Mouse (Mus musculus) MEL (cell line): Measurements from ENCODE around the gene Gm13283. TPM values are rescaled to one million over a fixed set of nuclear protein-coding genes. Genes with fewer than 3 reads are reported as not detected.
"Not testable (repeated sequence)": the region's sequence is repeated elsewhere in the genome, so short reads cannot be mapped to it uniquely, and the experiment has no call there.

Experiments
- DNase-seq: peaks from one replicate; pipeline ENCODE4 v3.0.0; 2011; ENCODE audit warnings: low read depth, low spot score
- H3K27ac ChIP-seq: 2 replicates; pipeline ENCODE4 v1.5.1; 2012; ENCODE audit warnings: low read depth, mild to moderate bottlenecking, control low read depth, low read length, moderate library complexity; ENCODE audit not compliant: control insufficient read depth
- H3K27me3 ChIP-seq, 2 experiments: fragments of 150-350 bp in 1 of 2; sonication (generic) in 1 of 2; 2 replicates each; pipeline ENCODE4 v1.6.1; 2012; ENCODE audit warnings: low read length in 2 of 2, mild to moderate bottlenecking in 2 of 2, improper control_type of control experiment in 1 of 2, moderate library complexity in 1 of 2; ENCODE audit not compliant: insufficient read depth in 2 of 2, control insufficient read depth in 1 of 2
- H3K36me3 ChIP-seq, 2 experiments: 2 replicates each; pipeline ENCODE4 v1.6.1; 2012 to 2014; ENCODE audit warnings: low read length in 2 of 2, improper control_type of control experiment in 1 of 2, inconsistent platforms in 1 of 2, mild to moderate bottlenecking in 1 of 2; ENCODE audit not compliant: insufficient read depth in 2 of 2, control insufficient read depth in 1 of 2
- H3K4me1 ChIP-seq, 2 experiments: fragments of 150-350 bp in 1 of 2; sonication (generic) in 1 of 2; 2 replicates each; pipeline ENCODE4 v1.6.1; 2012; ENCODE audit warnings: low read length in 2 of 2, improper control_type of control experiment in 1 of 2, mild to moderate bottlenecking in 1 of 2; ENCODE audit not compliant: insufficient read depth in 2 of 2, control insufficient read depth in 1 of 2
- H3K4me3 ChIP-seq, 2 experiments: fragments of 150-350 bp in 1 of 2; sonication (generic) in 1 of 2; 2 replicates each; pipeline ENCODE4 v1.5.1; 2012; ENCODE audit warnings: low read depth in 2 of 2, low read length in 2 of 2, mild to moderate bottlenecking in 2 of 2, moderate library complexity in 2 of 2, control low read depth in 1 of 2, improper control_type of control experiment in 1 of 2; ENCODE audit not compliant: control insufficient read depth in 1 of 2, insufficient read depth in 1 of 2
- H3K79me2 ChIP-seq: 2 replicates; pipeline ENCODE4 v1.6.1; 2012; ENCODE audit warnings: mild to moderate bottlenecking, low read length, moderate library complexity; ENCODE audit not compliant: control insufficient read depth, poor library complexity, insufficient read depth
- H3K9ac ChIP-seq: 2 replicates; pipeline ENCODE4 v1.6.1; 2012; ENCODE audit warnings: low read depth, mild to moderate bottlenecking, control low read depth, low read length, moderate library complexity; ENCODE audit not compliant: control insufficient read depth, poor library complexity, severe bottlenecking
- H3K9me3 ChIP-seq: fragments of 150-350 bp; sonication (generic); replicated peaks from 2 replicates; pipeline ENCODE4 v1.6.1; 2012; ENCODE audit warnings: mild to moderate bottlenecking, low read length, improper control_type of control experiment, moderate library complexity; ENCODE audit not compliant: insufficient read depth
- polyA plus RNA-seq, 2 experiments: library from polyadenylated mRNA; stranded (reverse) in 1 of 2; unstranded in 1 of 2; fragments of >175 nt in 1 of 2; fragments of >200 nt in 1 of 2; gene quantifications; 2 replicates each; pipeline versions ENCODE4 v1.2.1 to v1.2.4; 2012; ENCODE audit warnings: low replicate concordance in 2 of 2, low read depth in 1 of 2; ENCODE audit not compliant: insufficient read length in 2 of 2, insufficient read depth in 1 of 2, missing spikeins in 1 of 2
- total RNA-seq: library from RNA; depleted of rRNA; stranded (reverse); fragments of 300-350 nt; gene quantifications from 2 replicates; pipeline ENCODE4 v1.2.3, GENCODE M21; 2012; rRNA removed

Gene Gm13283
- total and polyA plus RNA-seq, 3 experiments: not detected

- H3K9ac ChIP-seq, H3K79me2 ChIP-seq, DNase-seq, H3K4me1 ChIP-seq, H3K27me3 ChIP-seq, H3K36me3 ChIP-seq, H3K9me3 ChIP-seq, H3K27ac ChIP-seq, H3K4me3 ChIP-seq: not testable (repeated sequence)
Observed at GRCm38 (mm10) chr4:88799365-88799764, 39.4 kb downstream of the Gm13283 start, which contains the start of gene Gm13285. Gene Gm13285, plus strand, starts transcription at chr4:88799665.

DNA sequence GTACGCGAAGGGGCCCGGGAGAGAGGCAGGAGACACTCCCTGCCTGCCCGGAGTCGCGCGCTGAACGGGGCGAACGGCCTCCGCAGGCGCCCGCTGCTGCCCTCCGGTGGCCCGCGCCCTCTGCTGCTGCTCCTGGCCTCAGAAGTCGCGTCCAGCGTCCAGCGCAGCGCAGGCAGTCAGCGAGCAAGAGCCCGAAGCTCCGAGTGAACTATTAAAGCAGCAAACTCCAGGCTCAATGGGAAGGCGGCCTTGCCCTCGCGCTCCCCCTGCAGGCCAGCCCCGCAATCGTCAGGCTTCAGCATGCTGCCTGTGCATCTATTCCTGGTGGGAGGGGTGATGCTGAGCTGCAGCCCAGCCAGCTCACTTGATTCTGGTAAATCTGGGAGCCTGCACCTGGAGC is 43.0 kb downstream of the Gm13283 start, which contains the start of gene Gm13287:
TSS of gene Gm13287 (plus strand) at position 301 of the 400 bp plus-strand sequence.
- H3K4me3 ChIP-seq, H3K4me1 ChIP-seq, H3K9ac ChIP-seq, H3K27me3 ChIP-seq, H3K36me3 ChIP-seq, H3K9me3 ChIP-seq, H3K27ac ChIP-seq, H3K79me2 ChIP-seq, DNase-seq: not testable (repeated sequence)

GRCm38 (mm10) chr4:88805231-88805630 is 45.3 kb downstream of the Gm13283 start, which contains the start of gene Gm13288:
Gene Gm13288, plus strand, starts transcription at chr4:88805531.
- not testable (repeated sequence) for DNase-seq, H3K4me3 ChIP-seq

DNA sequence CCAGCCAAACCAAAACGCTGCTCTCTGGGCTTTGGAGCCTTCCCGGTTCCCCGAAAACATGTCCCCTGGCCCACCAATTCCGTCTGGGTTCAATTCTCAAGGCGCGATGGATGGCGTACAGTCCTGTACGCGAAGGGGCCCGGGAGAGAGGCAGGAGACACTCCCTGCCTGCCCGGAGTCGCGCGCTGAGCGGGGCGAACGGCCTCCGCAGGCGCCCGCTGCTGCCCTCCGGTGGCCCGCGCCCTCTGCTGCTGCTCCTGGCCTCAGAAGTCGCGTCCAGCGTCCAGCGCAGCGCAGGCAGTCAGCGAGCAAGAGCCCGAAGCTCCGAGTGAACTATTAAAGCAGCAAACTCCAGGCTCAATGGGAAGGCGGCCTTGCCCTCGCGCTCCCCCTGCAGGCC is 45.8 kb downstream of the Gm13283 start:
- H3K27ac ChIP-seq, H3K27me3 ChIP-seq, DNase-seq, H3K79me2 ChIP-seq, H3K9ac ChIP-seq, H3K4me1 ChIP-seq, H3K36me3 ChIP-seq, H3K9me3 ChIP-seq, H3K4me3 ChIP-seq: not testable (repeated sequence)

More at GRCm38 (mm10) chr4:88805231-88805630, 45.3 kb downstream of the Gm13283 start, which contains the start of gene Gm13288:
- H3K27me3 ChIP-seq, H3K27ac ChIP-seq, H3K4me1 ChIP-seq, H3K79me2 ChIP-seq, H3K9ac ChIP-seq, H3K36me3 ChIP-seq, H3K9me3 ChIP-seq: not testable (repeated sequence)

Other genes starting within 250 kb of the Gm13283 start
Only the 30 nearest of the 32 such genes appear.
- not detected in 2 replicates for gene Ifna14, start 188.3 kb upstream of the Gm13283 start, total RNA-seq
- gene Ifna14, start 188.3 kb upstream of the Gm13283 start, polyA plus RNA-seq: not detected
- not detected in 2 replicates for gene Ifna9, start 167.7 kb upstream of the Gm13283 start, total RNA-seq
- gene Ifna9, start 167.7 kb upstream of the Gm13283 start, polyA plus RNA-seq: not detected
- not detected in 2 replicates for gene Ifna12, start 156.7 kb upstream of the Gm13283 start, total RNA-seq
- gene Ifna12, start 156.7 kb upstream of the Gm13283 start, polyA plus RNA-seq: not detected
- gene C87499, start 125.7 kb upstream of the Gm13283 start, total RNA-seq: not detected in 2 replicates
- not detected for gene C87499, start 125.7 kb upstream of the Gm13283 start, polyA plus RNA-seq
- gene Ifna13, start 115.7 kb upstream of the Gm13283 start, total RNA-seq: not detected in 2 replicates
- not detected for gene Ifna13, start 115.7 kb upstream of the Gm13283 start, polyA plus RNA-seq
- not detected in 2 replicates for gene Ifna16, start 83.2 kb upstream of the Gm13283 start, total RNA-seq
- gene Ifna16, start 83.2 kb upstream of the Gm13283 start, polyA plus RNA-seq: not detected
- gene Ifna2, start 76.2 kb upstream of the Gm13283 start, total RNA-seq: not detected in 2 replicates
- gene Ifna2, start 76.2 kb upstream of the Gm13283 start, polyA plus RNA-seq: not detected
- gene Ifnab, start 68.8 kb upstream of the Gm13283 start, total RNA-seq: not detected in 2 replicates
- not detected for gene Ifnab, start 68.8 kb upstream of the Gm13283 start, polyA plus RNA-seq
- 7.8 and 9.8 TPM in 2 replicates for gene Gm26566, start 38.3 kb upstream of the Gm13283 start, total RNA-seq
- under 1 TPM in 1 of 2 experiments, not detected in 1; 0.40 TPM for gene Gm26566, start 38.3 kb upstream of the Gm13283 start, polyA plus RNA-seq
- 33.9 and 35.1 TPM in 2 replicates for gene Klhl9, start 37.7 kb upstream of the Gm13283 start, total RNA-seq
- 10 to 100 TPM; 16.6 to 69.5 TPM for gene Klhl9, start 37.7 kb upstream of the Gm13283 start, polyA plus RNA-seq
- gene Gm13271, start 5.3 kb upstream of the Gm13283 start, total RNA-seq: not detected in 2 replicates
- not detected for gene Gm13271, start 5.3 kb upstream of the Gm13283 start, polyA plus RNA-seq
- not detected in 2 replicates for gene Gm13290, start 13.7 kb downstream of the Gm13283 start, total RNA-seq
- under 1 TPM in 1 of 2 experiments, not detected in 1; 0.29 TPM for gene Gm13290, start 13.7 kb downstream of the Gm13283 start, polyA plus RNA-seq
- gene Gm13289, start 16.8 kb downstream of the Gm13283 start, total RNA-seq: not detected in 2 replicates
- not detected for gene Gm13289, start 16.8 kb downstream of the Gm13283 start, polyA plus RNA-seq
- gene Gm13272, start 19.7 kb downstream of the Gm13283 start, total RNA-seq: not detected in 2 replicates
- gene Gm13272, start 19.7 kb downstream of the Gm13283 start, polyA plus RNA-seq: not detected
- gene Ifnz, start 22.0 kb downstream of the Gm13283 start, total RNA-seq: not detected in 2 replicates
- gene Ifnz, start 22.0 kb downstream of the Gm13283 start, polyA plus RNA-seq: under 1 TPM in 1 of 2 experiments, not detected in 1; 0.11 TPM
- not detected in 2 replicates for gene Gm13276, start 25.6 kb downstream of the Gm13283 start, total RNA-seq
- not detected for gene Gm13276, start 25.6 kb downstream of the Gm13283 start, polyA plus RNA-seq
- gene Gm13277, start 28.5 kb downstream of the Gm13283 start, total RNA-seq: not detected in 2 replicates
- gene Gm13277, start 28.5 kb downstream of the Gm13283 start, polyA plus RNA-seq: not detected
- gene Gm13278, start 31.4 kb downstream of the Gm13283 start, total RNA-seq: not detected in 2 replicates
- gene Gm13278, start 31.4 kb downstream of the Gm13283 start, polyA plus RNA-seq: not detected
- gene Gm13275, start 34.4 kb downstream of the Gm13283 start, total RNA-seq: not detected in 2 replicates
- gene Gm13275, start 34.4 kb downstream of the Gm13283 start, polyA plus RNA-seq: under 1 TPM in 1 of 2 experiments, not detected in 1; 0.52 TPM
- not detected in 2 replicates for gene Gm13279, start 37.3 kb downstream of the Gm13283 start, total RNA-seq
- gene Gm13279, start 37.3 kb downstream of the Gm13283 start, polyA plus RNA-seq: not detected
- gene Gm13285, start 39.5 kb downstream of the Gm13283 start, total RNA-seq: 0.10 TPM in 1 of 2 replicates, not detected in the other
- gene Gm13285, start 39.5 kb downstream of the Gm13283 start, polyA plus RNA-seq: under 1 TPM in 1 of 2 experiments, not detected in 1; 0.14 TPM
- gene Gm13287, start 43.1 kb downstream of the Gm13283 start, total RNA-seq: not detected in 2 replicates
- not detected for gene Gm13287, start 43.1 kb downstream of the Gm13283 start, polyA plus RNA-seq
- gene Gm13288, start 45.4 kb downstream of the Gm13283 start, total RNA-seq: not detected in 2 replicates
- gene Gm13288, start 45.4 kb downstream of the Gm13283 start, polyA plus RNA-seq: not detected
- gene Ifna7, start 56.1 kb downstream of the Gm13283 start, total RNA-seq: not detected in 2 replicates
- gene Ifna7, start 56.1 kb downstream of the Gm13283 start, polyA plus RNA-seq: not detected
- gene Ifna11, start 59.8 kb downstream of the Gm13283 start, total RNA-seq: not detected in 2 replicates
- gene Ifna11, start 59.8 kb downstream of the Gm13283 start, polyA plus RNA-seq: not detected
- gene Ifna6, start 67.3 kb downstream of the Gm13283 start, total RNA-seq: not detected in 2 replicates
- not detected for gene Ifna6, start 67.3 kb downstream of the Gm13283 start, polyA plus RNA-seq
- not detected in 2 replicates for gene Ifna5, start 75.4 kb downstream of the Gm13283 start, total RNA-seq
- not detected for gene Ifna5, start 75.4 kb downstream of the Gm13283 start, polyA plus RNA-seq
- gene Ifna4, start 81.7 kb downstream of the Gm13283 start, total RNA-seq: not detected in 2 replicates
- gene Ifna4, start 81.7 kb downstream of the Gm13283 start, polyA plus RNA-seq: not detected
- gene Ifna1, start 90.0 kb downstream of the Gm13283 start, total RNA-seq: not detected in 2 replicates
- not detected for gene Ifna1, start 90.0 kb downstream of the Gm13283 start, polyA plus RNA-seq
- not detected in 2 replicates for gene Ifne, start 120.1 kb downstream of the Gm13283 start, total RNA-seq
- gene Ifne, start 120.1 kb downstream of the Gm13283 start, polyA plus RNA-seq: not detected